Mouse (Mus musculus) left cerebral cortex, postnatal 4 days (tissue): Measurements from ENCODE around the gene Akap13. TPM values are rescaled to one million over a fixed set of nuclear protein-coding genes. Genes with fewer than 3 reads are reported as not detected.

Experiments used
- DNase-seq: peaks from one replicate; pipeline ENCODE4 v3.0.0-alpha.2; 2022
- intact Hi-C: fragments of 180-260 bp; cut with DNase I; formaldehyde crosslinking; loops from one replicate; pipeline ENCODE4 v1.15.1; 2025
- total RNA-seq, 2 experiments: library from RNA; stranded (reverse); gene quantifications; 2 replicates each; pipeline ENCODE4 v1.2.3; 2021

Akap13 gene
- total RNA-seq, 2 experiments from 2014 or later: 31.3 to 32.8 TPM

- intact Hi-C loops: no loop called here
- no peak for DNase-seq
Observed at GRCm38 (mm10) chr7:75620395-75620960, 165.1 kb downstream of the Akap13 start.

- intact Hi-C loops: no loop called here
- no peak for DNase-seq
Observed at GRCm38 (mm10) chr7:75620976-75621375, 165.6 kb downstream of the Akap13 start.

GRCm38 (mm10) chr7:75627831-75628230 is 172.5 kb downstream of the Akap13 start:
- intact Hi-C loops: no loop called here
- no peak for DNase-seq

GRCm38 (mm10) chr7:75629669-75630068 is 174.3 kb downstream of the Akap13 start:
- intact Hi-C loops: no loop called here
- no peak for DNase-seq

- no peak for DNase-seq
- intact Hi-C loops: no loop called here
Observed at GRCm38 (mm10) chr7:75632941-75633340, 177.6 kb downstream of the Akap13 start.

- no peak for DNase-seq
- intact Hi-C loops: no loop called here
Observed at GRCm38 (mm10) chr7:75633393-75633792, 178.1 kb downstream of the Akap13 start.

- no peak for DNase-seq
- intact Hi-C loops: loop anchor here (2.0 kb wide), 1 partner anchor 49 kb away; no protein-coding TSS in a partner anchor
Observed at GRCm38 (mm10) chr7:75633807-75634526, 178.6 kb downstream of the Akap13 start.

GRCm38 (mm10) chr7:75638769-75639168 is 183.4 kb downstream of the Akap13 start:
- intact Hi-C loops: no loop called here
- no peak for DNase-seq

- peak; percentile 68 for DNase-seq
- intact Hi-C loops: no loop called here
Observed at GRCm38 (mm10) chr7:75639541-75639940, 184.2 kb downstream of the Akap13 start.

- no peak for DNase-seq
- intact Hi-C loops: no loop called here
Observed at GRCm38 (mm10) chr7:75640074-75640473, 184.7 kb downstream of the Akap13 start.

- DNase-seq: no peak
- intact Hi-C loops: no loop called here
Observed at GRCm38 (mm10) chr7:75640671-75641070, 185.3 kb downstream of the Akap13 start.

- intact Hi-C loops: no loop called here
Observed at GRCm38 (mm10) chr7:75641415-75642177, 186.3 kb downstream of the Akap13 start.

GRCm38 (mm10) chr7:75642178-75642777 is 186.9 kb downstream of the Akap13 start:
- intact Hi-C loops: no loop called here
- DNase-seq: peak; percentile 41

More at GRCm38 (mm10) chr7:75641415-75642177, 186.3 kb downstream of the Akap13 start:
- no peak for DNase-seq

- no peak for DNase-seq
- intact Hi-C loops: no loop called here
Observed at GRCm38 (mm10) chr7:75642846-75643563, 187.7 kb downstream of the Akap13 start.

- intact Hi-C loops: no loop called here
- no peak for DNase-seq
Observed at GRCm38 (mm10) chr7:75643986-75644385, 188.7 kb downstream of the Akap13 start.

GRCm38 (mm10) chr7:75644585-75644984 is 189.3 kb downstream of the Akap13 start:
- intact Hi-C loops: no loop called here
- no peak for DNase-seq

GRCm38 (mm10) chr7:75645156-75645933 is 190.0 kb downstream of the Akap13 start:
- no peak for DNase-seq
- intact Hi-C loops: no loop called here

- intact Hi-C loops: no loop called here
- no peak for DNase-seq
Observed at GRCm38 (mm10) chr7:75648051-75648450, 192.7 kb downstream of the Akap13 start.

- intact Hi-C loops: no loop called here
- no peak for DNase-seq
Observed at GRCm38 (mm10) chr7:75648961-75649360, 193.6 kb downstream of the Akap13 start.

- DNase-seq: no peak
- intact Hi-C loops: no loop called here
Observed at GRCm38 (mm10) chr7:75649966-75650365, 194.6 kb downstream of the Akap13 start.
